Mouse (Mus musculus): ENCODE results near the gene Lrch1. TPM values are rescaled to one million over a fixed set of nuclear protein-coding genes. Genes with fewer than 3 reads are reported as not detected.
A peak's percentile ranks its signal among the peaks of the same experiment; 100 is the strongest.

The Lrch1 gene
- total RNA-seq, 2 experiments from 2014 or later: 3.0 to 4.4 TPM

DNA sequence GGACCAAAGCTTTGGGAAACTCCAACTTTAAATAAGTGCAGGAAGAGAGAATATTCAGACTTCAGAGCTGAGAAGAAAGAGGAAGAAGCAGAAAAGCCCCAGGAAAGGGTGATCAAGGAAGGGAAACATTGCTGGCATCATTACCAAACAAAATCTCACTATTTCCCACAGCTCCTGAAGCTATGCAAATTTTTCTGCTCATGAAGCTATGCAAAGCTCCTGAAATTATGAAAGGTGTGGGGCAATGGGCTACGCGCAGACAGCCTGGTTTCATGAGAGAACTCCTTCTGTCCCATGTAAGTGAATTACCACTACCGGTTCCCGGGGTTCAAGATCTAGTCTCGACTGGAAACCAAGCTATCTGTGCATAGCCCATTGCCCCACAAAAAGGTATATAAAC, 99.5 kb downstream of the Lrch1 start:
- intact Hi-C loops (cut with DNase I): loop anchor here (5.0 kb wide), 1 partner anchor 99 kb away; the partner anchor contains the start of gene Lrch1
- TF ChIP-seq CTCF (IDR thresholded peaks at IDR 0.05): no peak
- H3K27ac ChIP-seq: no peak overlapping the region
- DNase-seq: no peak
- H3K4me3 ChIP-seq: no peak overlapping the region

DNA sequence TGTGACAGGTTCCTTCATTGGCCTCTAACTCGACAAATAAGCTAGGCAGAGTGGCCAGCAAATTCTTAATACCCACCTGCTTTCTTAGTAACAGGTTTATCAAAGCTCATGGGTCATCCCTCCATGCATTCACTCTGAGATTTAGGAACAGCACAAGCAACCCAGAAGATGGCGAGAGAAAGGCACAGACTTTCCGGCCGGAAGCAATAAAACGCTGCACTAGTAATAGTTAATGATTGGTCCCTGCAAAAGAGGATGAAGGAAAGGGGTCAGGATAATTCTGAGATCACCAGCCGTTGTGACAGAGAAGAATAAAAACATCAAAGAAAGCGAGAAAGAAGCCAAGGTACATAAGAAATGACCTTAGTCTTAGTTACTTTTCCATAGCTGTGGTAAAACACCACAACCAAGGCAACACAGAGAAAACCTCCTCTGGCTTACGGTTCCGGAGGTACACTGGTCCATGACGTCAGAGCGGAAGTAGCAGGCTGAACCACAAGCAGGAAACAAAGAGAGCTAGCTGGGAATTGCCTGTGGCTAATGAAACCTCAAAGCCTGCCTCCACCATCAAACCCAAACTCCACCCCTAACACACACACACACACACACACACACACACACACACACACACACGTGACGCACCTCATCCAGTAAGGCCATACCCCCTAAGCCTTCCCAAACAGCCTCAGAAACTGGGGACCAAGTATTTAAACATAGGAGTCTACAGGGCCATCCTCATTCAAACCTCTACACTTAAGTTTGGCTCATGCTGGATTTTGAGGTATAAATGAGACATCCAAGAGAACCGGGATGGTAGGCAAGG, 100.2 kb downstream of the Lrch1 start:
- no peak for DNase-seq
- intact Hi-C loops (cut with DNase I): loop anchor here (5.0 kb wide), 1 partner anchor 100 kb away; the partner anchor contains the start of gene Lrch1
- Histone ChIP-seq H3K27ac (no peak overlapping the region), H3K4me3 (no peak overlapping the region)
- TF ChIP-seq CTCF (IDR thresholded peaks at IDR 0.05): no peak

DNA sequence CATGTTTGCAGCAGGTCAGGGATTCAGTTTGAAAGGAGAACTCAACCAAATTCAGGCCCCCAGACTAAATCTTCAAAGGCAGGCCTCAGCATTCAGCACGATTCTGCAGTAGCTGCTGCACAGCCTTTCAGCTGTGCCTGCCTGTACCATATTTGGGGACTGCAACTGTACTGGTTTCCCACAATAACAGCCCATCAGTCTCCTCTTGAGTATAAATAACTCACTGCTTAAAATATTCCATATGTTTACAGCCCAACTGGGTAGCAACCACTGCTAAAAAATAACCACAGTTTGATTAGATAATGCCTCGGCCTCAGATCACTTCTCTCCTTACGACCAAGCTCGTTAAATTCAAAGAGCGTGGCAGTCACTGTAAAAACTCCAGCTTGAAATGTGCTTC, 101.0 kb downstream of the Lrch1 start:
- no peak for DNase-seq
- Histone ChIP-seq H3K4me3 (no peak overlapping the region), H3K27ac (no peak overlapping the region)
- TF ChIP-seq CTCF (IDR thresholded peaks at IDR 0.05): no peak
- intact Hi-C loops (cut with DNase I): loop anchor here (5.0 kb wide), 1 partner anchor 101 kb away; the partner anchor contains the start of gene Lrch1

DNA sequence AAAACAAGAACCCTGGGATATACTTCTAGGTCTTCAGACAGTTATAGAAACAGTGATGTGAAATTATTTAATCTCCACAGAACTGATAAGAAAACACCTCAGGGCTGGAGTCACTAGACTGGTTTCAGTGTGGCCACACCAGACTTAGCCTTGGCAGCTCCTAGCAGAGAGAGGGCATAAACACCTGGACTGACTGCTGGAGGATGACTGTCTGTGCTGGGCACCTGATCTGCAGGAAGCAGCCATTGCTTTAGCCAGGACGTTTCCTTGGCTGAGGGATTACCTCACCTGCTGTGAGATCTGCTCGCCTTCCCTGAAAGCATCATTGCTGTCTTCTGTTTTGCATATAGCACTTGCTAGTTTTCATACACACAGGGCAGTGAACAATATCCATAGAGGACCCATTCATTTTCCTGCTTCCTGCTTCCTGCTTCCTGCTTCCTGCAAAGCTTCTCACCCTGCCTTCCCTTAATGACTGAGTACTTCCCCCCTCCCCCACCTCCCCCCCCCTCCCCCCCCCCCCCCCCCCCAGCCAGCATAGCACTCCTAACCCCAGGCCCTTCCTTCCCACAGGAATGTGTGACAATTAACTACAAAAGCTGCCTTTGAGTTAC, 101.9 kb downstream of the Lrch1 start:
- Histone ChIP-seq H3K27ac (peak overlapping the region; percentile 28; the same call in 1 of the 2 replicates), H3K4me3 (no peak overlapping the region)
- TF ChIP-seq CTCF (IDR thresholded peaks at IDR 0.05): no peak
- DNase-seq: no peak
- intact Hi-C loops (cut with DNase I): loop anchor here (5.0 kb wide), 1 partner anchor 102 kb away; the partner anchor contains the start of gene Lrch1

DNA sequence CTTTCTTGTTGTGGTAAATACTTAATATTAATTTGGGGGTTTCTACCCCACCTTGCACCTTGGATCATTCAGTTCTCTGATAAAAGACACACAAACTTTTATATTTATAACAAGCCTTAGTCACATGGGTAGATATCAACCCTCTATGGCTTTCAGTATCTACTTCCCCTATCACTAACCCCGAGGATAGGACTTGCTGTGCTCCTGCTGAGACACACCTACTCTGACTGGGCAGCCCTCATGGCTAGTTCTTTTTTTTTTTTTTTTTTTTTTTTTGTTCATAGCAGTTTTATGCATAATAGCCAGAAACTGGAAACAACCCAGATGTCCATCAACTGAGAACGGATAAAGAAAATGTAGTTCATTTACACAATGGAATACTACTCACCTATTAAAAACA, 106.0 kb downstream of the Lrch1 start:
- DNase-seq: no peak
- TF ChIP-seq CTCF (IDR thresholded peaks at IDR 0.05): no peak
- H3K4me3 ChIP-seq: no peak overlapping the region
- intact Hi-C loops (cut with DNase I): no loop called here
- no peak overlapping the region for H3K27ac ChIP-seq

DNA sequence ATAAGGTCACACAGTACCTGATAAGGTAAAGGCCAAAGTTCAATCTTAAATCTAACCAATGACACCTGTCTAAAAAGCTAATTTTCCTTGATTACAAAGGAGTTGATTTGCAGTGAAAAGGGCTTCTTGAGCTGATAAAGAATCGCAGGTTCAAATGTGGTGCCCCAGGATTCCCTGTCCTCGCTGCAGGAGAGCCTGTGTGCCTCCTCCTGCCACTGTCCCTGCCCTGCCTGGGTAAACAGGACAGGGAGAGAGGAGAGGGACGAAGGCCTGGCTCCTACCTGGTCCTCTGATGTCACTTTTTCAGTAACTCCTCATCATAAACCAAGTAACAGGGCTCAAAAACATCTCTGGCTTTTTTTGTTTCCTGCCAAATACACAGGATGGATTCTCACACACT, 106.4 kb downstream of the Lrch1 start:
- no peak for TF ChIP-seq CTCF (IDR thresholded peaks at IDR 0.05)
- intact Hi-C loops (cut with DNase I): no loop called here
- H3K27ac ChIP-seq: no peak overlapping the region
- no peak overlapping the region for H3K4me3 ChIP-seq
- DNase-seq: no peak

DNA sequence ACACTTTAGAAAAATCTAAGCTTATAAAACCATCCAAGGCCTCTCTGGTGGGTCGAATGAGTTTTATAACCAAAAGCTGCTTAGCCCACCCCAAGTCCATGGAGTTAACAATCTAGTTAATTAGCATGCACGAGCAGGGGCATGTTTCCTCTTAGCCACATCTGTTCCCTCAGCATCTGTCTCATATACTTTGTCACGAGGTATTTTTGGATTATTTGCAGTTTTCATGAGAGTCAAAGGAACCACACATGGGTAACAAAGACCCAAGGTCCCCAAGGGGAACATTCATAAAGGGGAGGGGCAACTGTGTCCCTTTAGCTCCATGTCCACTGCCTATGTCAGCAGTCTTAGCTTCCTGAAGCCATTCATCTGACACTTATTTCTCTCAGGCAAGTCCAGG, 106.9 kb downstream of the Lrch1 start:
- no peak for DNase-seq
- no peak overlapping the region for H3K4me3 ChIP-seq
- no peak for TF ChIP-seq CTCF (IDR thresholded peaks at IDR 0.05)
- H3K27ac ChIP-seq: no peak overlapping the region
- intact Hi-C loops (cut with DNase I): no loop called here

DNA sequence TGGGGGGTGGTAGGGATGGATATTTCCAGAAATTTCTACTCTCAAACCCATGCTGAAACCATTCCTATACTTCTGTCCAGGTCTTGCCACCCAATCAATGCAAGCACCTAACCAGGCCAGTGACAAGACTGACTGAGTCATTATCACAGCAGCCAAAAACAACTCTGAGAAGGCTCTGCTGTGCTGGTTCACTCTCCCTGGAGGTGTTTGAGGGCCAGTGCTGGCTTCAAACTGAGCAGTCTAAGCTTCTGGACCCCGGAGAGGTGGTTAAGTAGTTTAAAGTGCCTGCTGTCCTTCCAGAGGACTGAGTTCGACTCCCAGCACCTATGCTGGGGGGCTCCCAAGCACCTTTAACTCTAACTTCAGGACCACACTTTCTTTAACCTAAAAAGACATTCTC, 107.3 kb downstream of the Lrch1 start:
- no peak for DNase-seq
- intact Hi-C loops (cut with DNase I): no loop called here
- TF ChIP-seq CTCF (IDR thresholded peaks at IDR 0.05): no peak
- H3K4me3 ChIP-seq: no peak overlapping the region
- H3K27ac ChIP-seq: no peak overlapping the region

DNA sequence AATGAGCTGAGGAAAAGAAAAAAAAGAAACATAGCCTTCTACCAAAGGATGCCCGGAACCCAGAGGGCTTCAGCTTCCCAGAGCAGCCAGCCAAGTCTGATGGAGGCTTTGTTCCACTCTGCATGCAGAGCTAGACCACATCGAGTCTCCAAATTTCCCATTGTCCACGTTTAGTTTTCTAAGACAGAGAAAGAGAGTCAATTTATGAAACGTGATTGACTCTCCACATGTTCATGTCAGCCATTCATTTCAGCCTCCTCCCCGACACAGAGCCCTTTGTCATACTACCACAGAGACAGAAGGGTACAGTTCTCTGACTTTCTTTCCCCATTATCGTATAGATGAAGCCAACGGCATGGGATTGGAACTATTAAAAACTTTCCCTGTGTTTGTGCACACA, 108.9 kb downstream of the Lrch1 start:
- no peak for DNase-seq
- TF ChIP-seq CTCF (IDR thresholded peaks at IDR 0.05): no peak
- intact Hi-C loops (cut with DNase I): no loop called here
- no peak overlapping the region for H3K27ac ChIP-seq
- no peak overlapping the region for H3K4me3 ChIP-seq

DNA sequence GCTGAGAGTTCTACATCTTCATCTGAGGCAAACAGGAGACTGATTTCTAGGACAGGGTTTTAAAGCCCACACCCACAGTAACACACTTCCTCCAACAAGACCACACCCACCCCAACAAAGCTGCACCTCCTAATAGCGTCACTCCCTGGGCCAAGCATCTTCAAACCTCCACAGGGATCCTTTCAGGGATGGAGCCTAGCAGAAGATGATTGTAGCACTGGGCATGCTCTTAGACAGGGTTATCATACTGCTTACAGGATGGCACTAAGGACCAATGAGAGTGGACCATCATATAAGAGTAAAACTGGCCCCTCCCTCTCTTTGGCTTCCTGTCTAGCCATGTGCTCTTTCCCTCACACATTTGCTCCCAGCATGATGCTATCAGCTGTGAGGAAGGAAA, 112.7 kb downstream of the Lrch1 start:
- peak overlapping the region; percentile 43; the same call in 1 of the 2 replicates for H3K27ac ChIP-seq
- H3K4me3 ChIP-seq: no peak overlapping the region
- no peak for DNase-seq
- TF ChIP-seq CTCF (IDR thresholded peaks at IDR 0.05): no peak
- intact Hi-C loops (cut with DNase I): no loop called here

DNA sequence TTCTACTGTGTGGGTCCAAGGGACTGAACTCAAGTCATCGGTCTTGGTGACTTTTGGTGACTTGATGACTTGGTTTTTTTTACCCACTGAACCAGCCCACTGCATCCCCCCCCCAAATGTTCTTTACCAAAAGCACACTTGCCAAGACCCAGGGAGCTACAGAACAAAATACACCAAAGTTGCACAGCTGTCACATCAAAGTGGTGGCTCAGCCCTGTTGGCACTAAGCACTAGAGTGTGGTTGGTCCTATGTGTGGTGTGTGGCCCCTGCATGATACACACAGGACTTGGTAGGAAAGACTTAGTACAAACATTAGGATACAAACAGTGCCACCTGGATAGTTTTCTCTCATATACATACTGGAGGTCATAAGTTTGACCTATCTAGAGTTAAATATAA, 113.5 kb downstream of the Lrch1 start:
- Histone ChIP-seq H3K4me3 (no peak overlapping the region), H3K27ac (peak overlapping the region; percentile 43)
- TF ChIP-seq CTCF (IDR thresholded peaks at IDR 0.05): no peak
- intact Hi-C loops (cut with DNase I): no loop called here
- no peak for DNase-seq

DNA sequence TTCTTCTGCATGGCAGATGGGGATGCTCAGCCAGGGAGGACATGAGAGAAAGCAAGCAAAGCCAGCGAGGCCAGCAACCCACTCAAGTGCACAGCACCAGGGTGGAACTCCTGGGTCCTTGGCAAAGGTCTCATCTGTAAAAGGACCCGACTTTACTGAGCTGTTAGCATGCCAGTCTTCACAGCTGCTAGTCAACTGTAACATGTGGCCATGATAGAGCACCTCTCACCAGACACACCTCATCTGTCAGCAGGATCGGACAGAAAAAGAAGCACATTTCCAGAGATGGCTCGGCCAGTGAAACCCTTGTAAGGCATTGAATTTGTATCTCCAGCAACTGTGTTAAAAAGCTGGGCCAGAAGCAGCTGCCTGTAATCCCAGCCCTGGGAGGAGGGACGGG, 116.0 kb downstream of the Lrch1 start:
- Histone ChIP-seq H3K4me3 (no peak overlapping the region), H3K27ac (no peak overlapping the region)
- DNase-seq: no peak
- no peak for TF ChIP-seq CTCF (IDR thresholded peaks at IDR 0.05)
- intact Hi-C loops (cut with DNase I): no loop called here

DNA sequence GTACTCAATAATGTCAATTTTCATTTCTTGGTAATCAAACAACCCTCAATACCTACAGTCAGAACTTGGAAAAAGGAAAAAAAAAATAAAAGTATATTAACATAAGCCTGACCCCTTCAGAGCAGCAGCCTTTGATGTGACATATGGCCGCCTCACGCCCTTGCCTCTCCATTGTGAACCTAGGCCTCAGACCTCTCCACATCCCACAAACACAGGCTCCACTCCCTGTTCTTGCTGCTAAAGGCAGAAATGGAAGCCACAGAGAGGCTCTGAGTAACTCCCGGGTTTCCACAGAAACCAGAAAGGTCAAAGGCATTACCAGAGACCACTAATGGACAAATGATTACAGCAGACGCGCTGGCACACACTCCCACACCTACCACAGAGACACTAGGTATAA, 116.6 kb downstream of the Lrch1 start:
- no peak for TF ChIP-seq CTCF (IDR thresholded peaks at IDR 0.05)
- no peak for DNase-seq
- H3K27ac ChIP-seq: no peak overlapping the region; the same call in 1 of the 2 replicates
- H3K4me3 ChIP-seq: no peak overlapping the region
- intact Hi-C loops (cut with DNase I): no loop called here

Data from gastrocnemius, adult 2 months (tissue).